Mouse (Mus musculus): ENCODE results near the gene Rnf187.

DNA sequence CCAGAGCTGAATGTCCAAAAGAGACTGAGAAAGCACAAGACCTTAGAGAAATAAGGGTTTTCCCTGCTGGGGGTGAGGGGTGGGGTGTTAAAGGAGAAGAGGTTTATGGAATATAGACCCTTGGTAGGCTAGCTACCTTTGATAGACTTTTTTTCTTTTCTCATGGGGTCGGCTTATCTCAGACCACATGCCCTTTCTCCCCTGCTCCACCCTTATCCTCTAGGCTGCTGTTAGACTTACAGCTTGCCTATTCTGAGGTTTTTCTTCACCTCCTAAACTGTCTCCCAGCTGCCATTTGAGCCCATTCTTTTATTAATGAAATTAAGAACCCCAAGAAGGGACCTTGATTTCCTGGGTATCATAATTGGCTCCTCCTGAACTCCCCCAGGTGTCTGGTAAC, 24.9 kb downstream of the Rnf187 start:
- peak; percentile 72 for TF ChIP-seq EP300 (IDR thresholded peaks at IDR 0.05; ENCODE audit: low read depth)
- TF ChIP-seq CTCF (IDR thresholded peaks at IDR 0.05; ENCODE audit: low read depth), result no peak

Data from liver, embryonic 14.5 days (tissue).